Mouse (Mus musculus) urinary bladder, postnatal 36 days (tissue): ENCODE results near the gene Wdr86.
A peak's percentile ranks its signal among the peaks of the same experiment; 100 is the strongest.
"Not testable (repeated sequence)": the region's sequence is repeated elsewhere in the genome, so short reads cannot be mapped to it uniquely, and the experiment has no call there.

Experiments used
- DNase-seq, 2 experiments: peaks; one replicate each; pipeline ENCODE4 v3.0.0; 2022; ENCODE audit warnings: low spot score in 2 of 2, mixed read lengths in 1 of 2

The Wdr86 gene

DNA sequence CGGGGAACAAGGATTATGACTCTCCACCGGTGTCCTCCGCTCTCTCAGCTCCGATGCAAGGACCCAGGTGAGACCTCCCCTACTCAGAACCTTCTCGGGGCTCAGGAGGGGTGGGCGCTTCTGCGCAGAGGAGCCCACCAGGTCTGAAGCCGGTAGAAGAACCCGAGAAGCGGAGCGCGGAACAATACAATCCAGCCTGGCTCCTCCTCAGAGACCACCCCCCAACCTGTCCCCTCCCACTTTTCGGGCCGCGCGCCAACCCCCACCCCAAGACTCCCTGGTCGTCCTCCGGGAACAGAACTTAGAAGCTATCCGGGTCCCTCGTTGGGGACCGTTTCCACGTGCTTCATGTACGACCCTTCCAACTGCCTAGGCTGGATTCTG is at the start of gene Wdr86:
TSS of gene Wdr86 (minus strand) at position 240 of the 384 bp plus-strand sequence.
- no peak for DNase-seq

DNA sequence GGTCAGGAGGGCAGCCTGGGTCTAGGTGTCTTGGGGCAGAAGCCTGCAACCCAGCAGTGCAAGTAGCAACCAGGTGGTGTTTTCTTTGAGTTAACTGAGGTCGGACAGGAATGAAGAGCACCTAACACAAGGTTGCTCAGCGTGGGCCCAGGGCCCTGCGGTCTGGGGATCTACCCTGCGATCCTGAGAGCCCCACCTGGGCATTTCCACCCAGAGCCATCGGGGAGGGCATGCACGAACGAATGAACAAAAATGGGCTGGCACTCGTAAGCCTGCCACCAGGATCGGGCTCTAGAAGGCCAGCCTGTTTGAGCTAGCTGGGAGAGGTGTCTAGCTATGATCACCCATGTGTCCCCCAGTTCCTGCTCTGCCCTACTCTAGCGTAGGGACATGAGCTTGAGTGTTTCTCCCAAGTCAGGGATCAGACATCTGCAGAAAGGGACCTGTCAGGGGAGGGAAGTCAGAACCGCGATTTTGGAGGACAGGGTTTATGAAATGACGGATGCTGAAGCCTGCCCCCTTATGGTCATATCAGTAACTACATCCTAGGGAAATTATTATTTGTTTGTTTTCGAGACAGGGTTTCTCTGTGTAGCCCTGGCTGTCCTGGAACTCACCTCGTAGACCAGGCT is 49.5 kb upstream of the Wdr86 start:
- DNase-seq, result no peak

DNA sequence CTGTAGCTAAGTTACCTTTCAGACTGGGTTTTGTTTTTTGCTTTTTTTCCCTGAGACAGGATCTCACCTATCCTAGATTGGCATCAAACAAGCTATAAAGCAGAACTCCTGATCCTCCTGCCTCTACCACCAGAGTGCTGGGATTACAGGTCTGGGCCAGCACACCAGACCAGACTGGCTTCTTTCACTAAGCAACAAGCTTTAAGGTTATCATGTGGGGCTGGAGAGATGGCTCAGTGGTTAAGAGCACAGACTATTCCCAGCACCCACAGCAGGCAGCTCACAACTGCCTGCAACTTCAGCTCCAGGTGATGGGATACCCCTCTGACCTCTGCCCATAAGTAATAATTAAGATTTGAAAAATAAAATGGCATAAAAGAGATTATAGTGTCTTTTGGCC is 48.8 kb upstream of the Wdr86 start:
- no peak for DNase-seq

DNA sequence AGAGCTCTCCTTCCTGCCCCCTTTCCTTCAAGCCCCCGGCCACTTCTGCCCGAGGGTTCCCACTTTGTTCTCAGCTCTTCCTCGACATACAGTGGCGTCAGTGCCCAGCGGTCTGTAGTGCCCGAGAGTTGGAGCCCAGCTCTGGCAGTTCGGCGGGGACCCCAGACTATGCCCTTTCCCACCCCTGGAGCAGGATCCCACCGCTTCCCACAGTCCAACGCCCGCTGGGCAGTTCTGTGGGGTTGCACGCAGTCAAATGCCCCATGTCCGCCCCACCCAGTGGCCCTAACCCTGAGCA is 48.3 kb upstream of the Wdr86 start:
- DNase-seq, result no peak

DNA sequence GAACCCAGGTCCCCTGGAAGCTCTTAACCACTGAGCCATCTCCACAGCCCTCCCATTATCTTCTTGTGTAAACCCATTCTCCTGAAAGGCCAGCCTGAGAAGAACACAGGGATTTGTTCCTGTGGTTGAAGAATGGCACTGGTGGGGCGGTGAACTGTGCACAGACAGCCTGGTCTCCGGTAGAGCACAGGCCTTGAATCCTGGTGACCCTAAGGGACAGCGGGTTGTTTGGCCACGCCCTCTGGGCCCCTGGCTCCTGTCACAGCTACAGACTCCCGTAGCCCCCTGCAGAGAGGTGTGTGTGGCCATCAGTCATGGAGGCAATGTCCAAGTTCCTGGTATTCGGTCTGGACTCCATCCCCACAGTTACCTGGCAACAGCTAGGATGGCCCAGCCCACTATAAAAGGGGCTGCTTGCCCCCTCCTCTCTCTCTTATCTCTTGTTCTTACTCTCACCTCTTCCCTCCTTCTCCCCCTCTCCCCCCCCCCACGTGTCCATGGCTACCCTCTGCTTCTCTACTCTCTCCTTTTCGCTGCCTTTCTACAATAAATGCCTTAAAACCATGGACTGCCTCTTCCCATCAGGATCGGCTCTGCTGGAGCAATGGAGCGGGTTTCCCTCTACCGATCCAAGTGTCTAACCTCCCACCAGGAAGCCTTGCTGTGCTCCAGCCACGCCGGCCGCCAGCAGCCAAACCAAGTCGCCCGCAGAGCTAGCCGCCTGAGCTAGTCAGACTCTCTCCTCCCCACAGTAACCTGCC is 47.7 kb upstream of the Wdr86 start:
- DNase-seq, result no peak

DNA sequence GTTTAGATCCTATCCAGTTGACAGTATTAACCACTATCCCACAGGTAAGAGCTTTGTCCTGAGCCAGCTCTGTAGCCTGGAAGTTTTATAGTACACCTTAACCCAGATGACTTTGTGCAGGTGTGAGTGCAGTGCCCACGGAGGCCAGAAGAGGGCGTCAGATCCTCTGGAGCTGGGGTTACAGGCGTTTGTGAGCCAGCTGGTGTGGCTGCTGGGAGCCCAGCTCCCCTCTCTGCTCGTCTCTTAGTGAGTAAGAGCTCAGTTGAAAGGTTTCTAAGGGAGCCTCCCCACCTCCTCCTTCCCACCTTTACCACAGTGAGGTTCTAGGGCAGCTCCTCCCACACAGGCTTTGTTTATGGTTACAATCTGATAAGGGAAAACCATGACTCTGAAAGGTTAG is 46.2 kb upstream of the Wdr86 start:
- DNase-seq, result no peak

DNA sequence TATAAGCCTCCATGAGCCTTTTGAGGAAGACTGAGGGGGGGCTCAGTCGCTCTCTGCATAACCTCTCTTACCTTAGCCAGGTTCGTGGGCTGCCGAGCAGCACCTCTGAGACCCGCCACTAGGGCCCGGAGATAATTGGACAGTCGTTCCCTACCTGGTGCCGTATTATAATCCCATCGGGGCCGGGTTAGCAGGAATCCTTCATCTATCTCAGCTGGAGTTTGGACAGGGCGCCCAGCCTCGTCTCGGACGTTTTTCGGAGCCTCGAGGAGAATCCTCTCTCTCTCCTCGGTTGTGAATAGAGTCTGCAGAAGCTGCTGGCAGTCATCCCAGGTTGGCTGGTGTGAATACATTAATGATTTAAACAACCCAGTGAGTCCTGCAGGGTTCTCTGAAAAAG is 44.0 kb upstream of the Wdr86 start:
- not testable (repeated sequence) for DNase-seq

DNA sequence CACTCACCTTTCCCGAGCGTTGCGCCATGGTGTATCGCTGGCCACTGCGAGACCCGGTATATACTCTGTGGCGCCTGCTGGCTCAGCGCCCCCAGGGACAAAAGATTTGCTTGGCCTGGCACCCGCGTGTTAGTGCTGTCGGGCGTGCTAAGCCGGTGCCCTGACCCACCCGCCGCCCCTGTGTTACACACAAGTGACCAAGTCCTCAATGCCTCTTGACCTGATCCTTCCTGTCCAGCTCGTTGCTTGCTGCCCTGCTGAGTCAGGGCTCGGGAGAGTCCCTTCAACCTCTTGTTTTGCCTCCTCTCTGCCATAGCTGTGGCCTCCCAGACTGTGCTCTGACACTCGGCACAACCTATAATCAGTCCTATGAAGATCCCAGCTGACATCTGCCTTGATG is 27.3 kb upstream of the Wdr86 start, which contains the start of gene Crygn:
TSS of gene Crygn (minus strand) at position 193 of the 400 bp plus-strand sequence.
- DNase-seq, result no peak

DNA sequence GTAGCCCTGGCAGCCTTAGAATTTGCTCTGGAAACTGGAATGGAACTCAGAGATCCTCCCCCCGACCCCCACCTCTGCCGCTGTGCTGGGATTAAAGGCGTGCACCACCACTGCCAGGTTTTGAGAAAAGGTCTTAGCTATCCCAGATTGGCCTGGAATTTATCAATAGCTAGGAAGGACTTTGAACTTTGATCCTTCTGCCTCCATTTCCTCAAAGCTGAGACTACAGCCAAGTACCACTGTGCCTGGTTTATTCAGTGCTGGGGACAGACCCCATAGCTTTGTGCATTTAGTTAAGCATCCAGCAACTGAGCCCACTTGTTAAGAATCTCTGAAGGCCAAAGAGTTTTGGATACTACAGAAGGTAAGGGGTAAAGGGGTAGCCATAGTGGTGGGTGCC is 26.4 kb upstream of the Wdr86 start:
- DNase-seq, result no peak

DNA sequence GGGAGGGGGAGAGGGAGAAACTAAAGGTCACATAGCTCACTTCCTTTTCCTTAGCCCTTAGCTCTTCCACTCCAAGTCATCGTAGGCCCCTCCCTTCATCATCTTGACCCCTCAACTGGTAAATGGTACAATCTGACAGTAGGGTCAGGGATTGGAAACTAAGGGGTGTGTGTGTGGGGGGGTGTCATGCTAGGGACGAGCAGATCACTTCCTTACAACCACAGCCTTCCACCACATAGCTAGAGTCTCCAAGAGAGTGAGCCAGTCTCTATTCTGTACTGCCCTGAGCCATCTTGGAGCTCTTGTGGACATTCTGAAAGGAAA is 21.6 kb upstream of the Wdr86 start:
- no peak for DNase-seq

DNA sequence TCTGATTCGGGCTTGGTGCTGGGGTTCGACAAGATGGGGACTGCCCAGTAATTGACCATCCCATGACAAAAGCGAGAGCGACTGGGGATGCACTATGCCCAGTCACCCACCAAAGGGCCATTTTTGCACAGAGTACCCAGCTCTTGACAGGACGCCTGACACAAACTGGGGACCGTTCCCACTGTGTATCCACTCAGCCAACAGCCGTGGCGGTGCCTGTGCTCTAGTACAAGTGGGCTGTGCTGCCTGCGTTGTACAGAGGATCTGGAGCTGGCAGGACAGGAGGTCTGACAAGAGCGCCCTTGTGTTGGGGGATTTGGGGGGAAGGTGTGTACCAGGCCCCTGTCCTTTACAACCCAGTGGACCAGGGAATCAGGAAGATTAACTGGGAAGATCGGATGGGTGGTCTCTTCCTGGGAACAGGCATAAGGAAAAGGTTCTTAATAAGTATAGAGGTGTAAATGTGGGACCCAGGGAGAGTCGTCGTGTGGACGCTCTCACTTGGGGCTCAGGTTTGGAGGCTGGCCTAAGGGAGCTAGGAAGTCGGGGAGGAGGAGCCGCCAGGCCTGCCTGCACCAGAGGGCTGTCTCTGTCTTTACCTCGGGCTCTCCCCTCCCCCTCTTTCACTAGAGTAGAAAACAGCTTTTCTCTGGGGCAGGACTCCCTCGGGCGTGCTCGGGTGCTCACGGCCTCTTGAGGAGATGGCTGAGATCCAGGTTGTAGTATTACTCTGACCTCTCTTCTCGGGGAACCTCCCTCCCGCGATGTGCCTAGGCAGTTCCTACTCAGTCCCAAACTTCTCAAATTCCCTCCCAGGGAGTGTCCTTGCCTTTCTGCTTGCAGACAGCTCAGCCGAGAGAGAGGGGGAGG is 21.0 kb upstream of the Wdr86 start:
- peak; percentile 51 to 56 for DNase-seq

DNA sequence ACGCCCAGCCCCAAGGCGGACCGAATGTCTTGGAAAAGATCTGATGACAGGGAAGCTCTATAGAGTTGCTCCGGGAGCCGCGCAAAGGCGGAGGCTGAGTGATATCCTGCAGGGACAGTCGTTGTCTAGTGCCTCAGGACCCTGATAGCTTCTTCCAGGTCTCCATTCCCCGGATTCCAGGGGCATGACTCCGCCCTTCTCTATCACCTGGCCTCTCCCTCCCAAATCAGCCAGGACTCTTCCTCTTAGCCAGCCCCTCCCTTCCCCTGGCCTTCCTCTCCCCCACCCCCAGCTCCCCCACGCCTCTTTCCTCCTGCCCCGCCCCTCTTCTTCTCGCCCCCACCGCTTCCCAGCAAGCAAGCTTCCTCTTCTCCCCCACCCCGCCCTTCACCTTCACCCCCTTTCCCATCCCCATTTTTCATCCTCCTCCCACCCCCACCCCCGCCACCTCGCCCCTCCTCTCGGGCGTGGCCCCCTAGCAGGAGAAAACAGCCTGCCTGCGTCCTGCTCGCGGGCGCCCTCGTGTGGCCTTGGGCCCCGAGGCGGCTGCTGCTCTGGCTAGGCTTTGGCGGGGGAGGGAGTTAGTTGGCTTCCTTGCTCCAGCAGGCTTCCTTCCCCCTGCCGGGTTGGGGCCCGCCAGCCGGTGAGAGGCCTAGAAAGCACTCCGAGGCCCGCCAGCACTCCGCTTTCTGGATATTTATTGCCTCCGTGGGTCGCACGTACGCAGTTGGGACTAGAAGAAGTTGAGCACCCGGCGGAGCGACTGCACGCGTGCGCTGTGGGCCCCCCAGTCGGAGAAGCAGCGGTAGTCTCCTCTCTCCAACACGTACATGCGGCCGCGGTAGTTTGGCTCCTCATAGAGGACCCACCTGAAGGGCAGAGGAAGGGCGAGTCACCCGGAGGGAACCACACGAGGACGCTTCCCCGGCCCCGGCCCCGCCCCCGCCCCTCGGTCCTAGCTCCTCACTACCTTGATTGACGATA is 20.1 kb upstream of the Wdr86 start:
- DNase-seq, result peak; percentile 78 to 88

DNA sequence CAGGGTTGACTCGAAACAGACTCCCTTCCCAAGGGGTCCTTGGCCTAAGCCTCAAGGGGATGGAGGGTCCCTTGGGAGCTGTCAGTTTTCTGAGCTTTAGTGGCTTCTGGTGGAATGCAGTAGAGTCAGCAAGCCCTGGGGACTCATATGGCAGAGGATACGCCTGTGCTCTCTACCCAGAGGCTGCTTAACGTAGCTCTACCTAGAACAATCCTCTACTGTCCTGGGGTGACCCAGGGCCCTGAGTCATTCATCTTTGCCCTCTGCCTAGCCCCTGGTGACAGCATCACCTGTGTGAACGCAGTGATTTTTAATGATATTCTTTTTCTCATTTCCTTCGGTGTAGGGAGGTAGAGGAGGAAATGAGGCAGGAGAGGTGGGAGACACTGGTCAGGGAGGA is 19.2 kb upstream of the Wdr86 start:
- no peak for DNase-seq

DNA sequence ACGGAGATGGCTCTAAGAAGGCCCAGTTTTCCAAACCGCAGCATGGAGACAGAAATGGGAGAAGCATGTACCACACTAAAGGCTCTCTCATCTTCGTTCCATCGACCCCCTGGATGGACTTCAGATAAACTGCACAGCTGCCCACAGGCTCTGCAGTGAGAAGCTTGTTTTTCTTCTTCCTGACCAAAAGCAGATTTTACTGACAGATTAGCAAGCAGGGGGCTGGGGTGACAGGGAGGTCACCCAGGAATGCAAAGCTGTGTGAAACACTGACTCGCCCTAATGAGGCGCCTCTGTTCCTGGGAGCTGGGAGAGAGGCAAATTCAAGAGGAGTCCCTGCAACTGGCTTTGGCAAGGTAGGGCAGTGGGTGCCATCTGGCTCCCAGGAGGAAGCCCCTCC is 17.0 kb upstream of the Wdr86 start:
- no peak for DNase-seq

DNA sequence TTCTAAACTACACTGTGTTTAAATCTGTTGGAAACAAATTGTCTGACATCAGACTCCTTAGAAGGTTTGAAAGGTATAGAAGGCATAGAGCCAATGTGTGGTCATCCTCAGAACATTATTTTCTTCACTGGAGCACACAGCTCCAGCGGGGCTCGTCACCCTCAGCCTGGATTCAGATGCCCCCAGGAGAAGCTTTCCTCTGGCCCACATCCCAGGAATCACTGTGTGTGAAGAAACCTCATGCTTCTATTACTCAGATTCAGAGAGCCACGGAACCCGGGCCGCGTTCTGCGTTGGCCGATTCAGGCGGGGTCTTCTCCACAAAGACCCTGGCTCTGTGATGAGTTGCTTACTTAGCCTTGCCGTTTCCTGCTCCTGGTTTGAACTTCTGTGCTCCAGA is 13.4 kb upstream of the Wdr86 start:
- DNase-seq, result no peak

DNA sequence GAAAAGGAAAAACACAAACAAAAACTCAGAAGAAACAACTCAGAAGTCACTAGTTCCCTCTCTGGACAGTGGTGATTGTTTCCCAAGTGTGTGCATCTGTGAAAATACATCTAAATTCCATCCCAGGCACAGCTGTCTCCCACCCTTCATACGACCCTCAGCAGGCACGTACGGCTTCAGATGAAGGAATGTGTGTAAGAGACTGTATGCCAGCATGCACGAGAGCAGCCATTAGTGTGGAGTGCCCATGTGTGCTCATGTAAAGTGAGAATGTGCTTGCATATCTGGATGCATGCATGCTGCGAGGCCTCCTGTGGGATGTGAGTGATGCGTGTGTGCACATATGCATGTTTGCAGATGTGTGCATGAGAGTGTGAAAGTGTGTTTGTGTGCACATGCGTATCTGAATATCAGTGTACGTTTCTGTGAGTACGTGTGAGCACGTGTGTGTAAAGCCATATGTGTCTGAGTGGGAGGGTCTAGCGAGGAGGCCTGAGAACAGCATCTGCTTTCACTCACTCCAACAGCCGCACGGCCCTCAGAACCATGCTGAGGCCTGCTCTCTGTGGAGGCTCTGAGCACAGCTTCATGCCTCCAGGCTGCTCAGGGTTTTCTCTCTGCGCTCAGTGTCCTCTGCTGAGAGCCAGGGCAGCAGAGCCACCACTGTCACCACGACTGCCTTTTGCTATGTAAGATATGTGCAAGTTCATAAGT is 10.8 kb upstream of the Wdr86 start:
- DNase-seq, result no peak

DNA sequence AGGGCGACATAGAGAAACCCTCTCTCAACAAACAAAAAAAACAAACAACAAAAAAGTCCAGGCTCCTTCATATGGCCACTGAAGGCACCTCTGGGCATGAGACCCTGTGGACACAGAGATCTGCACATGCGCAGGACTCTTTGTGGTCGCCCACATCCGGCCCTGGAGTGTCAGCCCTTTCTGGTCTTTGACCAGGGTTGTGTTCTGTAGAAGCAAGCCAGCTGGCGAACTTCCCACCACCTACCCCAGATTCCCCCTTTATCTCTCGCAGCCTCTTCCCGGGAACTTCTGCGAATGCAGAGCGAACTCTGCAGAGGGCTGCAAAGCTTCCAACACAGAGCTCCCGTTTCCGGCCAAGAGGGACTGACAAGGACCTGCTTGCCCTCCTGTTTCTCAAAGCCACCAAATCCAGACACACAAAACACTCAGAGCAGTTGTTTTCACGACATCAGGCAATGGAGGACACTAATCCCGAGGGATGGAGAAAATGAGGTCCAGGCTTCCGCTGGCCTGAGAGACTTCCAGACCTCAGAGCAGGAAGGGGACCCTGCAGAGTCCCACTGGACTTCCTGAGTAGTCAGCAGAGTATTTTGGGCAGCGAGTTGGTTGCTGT is 8.7 kb upstream of the Wdr86 start:
- DNase-seq, result peak in 1 of 2 experiments; percentile 53

DNA sequence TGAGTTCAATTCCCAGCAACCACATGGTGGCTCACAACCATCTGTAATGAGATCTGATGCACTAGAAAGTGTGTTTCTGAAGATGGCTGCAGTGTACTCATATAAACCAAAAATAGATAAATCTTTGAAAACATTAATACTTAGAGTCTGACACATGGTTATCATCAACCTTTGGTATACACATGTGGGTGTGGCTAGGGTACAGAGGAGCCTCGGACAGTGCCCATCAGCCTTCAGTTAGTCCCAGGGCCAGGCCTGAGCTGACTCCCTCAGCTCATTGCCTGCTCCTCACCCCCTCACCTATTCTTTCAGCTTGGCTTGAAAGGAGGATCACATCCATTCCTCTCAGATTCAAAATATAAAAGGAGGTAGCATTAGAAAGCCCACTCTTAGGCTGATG is 8.0 kb upstream of the Wdr86 start:
- DNase-seq, result no peak

DNA sequence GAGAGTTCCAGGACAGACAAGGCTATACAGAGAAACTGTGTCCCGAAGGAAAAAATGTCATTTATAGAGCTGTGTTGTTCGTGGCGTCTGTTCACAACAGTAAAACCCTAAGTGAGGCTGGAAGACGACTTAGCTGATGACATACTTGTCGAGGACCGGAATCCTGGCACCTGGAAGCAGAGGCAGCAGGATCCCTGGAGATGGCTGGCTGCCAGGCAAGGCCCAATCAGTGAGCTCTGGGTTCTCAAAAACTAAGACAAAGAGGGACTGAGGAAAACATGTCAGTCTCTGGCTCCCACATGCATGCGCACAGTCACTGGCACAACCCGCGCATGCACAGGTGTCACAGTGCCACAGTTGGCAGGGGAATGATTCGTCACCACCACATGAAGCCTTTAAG is 7.1 kb upstream of the Wdr86 start:
- DNase-seq, result no peak

DNA sequence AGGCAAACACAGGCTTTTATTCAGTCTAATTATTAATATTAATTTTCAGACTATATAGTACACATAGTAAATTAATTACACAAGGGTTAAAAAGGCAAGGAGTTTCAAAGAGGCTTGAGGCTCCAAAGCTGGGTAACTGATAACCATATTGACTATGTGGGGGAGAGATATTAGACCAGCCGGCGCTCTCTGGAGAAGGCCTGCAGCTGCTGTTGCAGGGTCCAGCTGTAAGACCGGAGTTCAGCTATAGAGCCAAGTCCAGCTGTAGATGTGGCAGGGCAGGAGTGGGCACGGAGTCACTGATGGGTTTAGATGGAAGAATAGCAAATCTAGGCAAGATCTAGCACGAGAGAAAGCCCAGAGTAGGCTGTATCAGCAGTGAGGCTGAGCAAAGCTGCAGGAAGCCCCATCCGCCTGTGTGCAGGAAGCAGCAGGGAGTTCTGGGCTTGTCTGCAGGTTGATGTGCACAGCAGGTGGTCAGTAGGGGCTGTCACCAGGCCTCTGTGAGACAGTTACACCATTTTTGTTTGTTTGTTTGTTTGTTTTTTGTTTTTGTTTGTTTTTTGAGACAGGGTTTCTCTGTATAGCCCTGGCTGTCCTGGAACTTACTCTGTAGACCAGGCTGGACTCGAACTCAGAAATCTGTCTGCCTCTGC is 3.4 kb upstream of the Wdr86 start:
- DNase-seq, result no peak
